Mouse (Mus musculus): Measurements from ENCODE around the gene Epha3.

Gene Epha3

GRCm38 (mm10) chr16:63782101-63782500, 81.9 kb downstream of the Epha3 start:
- DNase-seq, result no peak

DNA sequence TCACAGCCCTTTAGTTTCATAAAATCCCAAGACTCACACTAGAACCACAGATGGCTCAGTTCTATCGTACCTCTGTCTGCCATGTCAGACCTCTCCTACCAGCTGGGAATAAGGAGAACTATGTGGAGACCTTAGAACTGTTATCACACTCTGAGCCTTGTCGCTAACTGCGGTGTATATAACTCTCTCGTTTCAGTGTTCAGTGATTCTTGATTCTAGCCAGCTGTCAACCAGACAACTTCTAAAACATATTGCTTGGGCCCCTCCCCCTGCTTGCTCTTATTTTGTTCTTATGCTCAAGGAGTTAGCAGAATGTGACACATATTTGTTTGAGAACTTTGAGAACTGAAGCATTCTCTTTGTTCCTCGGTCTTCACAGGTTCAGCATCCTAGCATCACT, 83.8 kb downstream of the Epha3 start:
- peak; percentile 10 for DNase-seq

- no peak for DNase-seq
These were observed 86.2 kb downstream of the Epha3 start for GRCm38 (mm10) chr16:63777811-63778210.

DNA sequence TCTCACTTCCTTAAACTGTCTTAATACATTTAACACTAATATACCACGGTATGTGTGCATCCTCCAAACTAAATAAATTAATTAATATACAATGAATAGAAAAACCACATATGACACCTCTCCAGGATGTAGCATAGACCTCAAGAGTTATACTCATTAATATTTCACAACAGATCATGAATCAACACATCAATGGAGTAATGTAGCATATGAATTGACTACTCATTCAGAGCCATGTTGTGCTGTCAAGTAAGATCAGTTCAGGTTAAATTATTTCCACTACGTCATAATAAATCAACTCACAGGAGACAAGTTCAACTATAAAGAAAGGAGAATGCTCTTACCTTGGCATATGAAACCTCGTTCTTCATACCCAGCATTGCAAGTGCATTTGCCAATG, 91.4 kb downstream of the Epha3 start:
- DNase-seq, result no peak

DNA sequence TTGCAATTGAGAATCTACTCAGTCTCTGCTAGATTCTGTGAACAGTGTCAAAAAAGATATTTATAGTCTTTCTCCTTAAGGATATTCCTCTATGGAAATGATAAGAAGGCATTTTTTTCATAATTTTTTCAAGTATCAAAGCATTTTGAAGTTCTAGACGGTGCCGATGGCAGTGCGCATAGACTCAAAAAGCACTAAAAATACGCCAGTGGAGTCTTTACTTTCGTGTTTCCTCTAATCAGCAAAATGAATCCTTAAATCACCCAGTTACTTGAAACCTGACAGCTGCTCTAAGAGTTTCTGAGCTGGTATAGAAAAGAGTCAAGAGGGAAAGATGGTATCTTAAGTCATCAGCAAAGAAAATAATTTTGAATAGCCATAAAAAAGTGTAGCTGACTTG, 96.4 kb downstream of the Epha3 start:
- DNase-seq, result no peak

- DNase-seq, result no peak
These were observed 102.8 kb downstream of the Epha3 start for GRCm38 (mm10) chr16:63761177-63761576.

DNA sequence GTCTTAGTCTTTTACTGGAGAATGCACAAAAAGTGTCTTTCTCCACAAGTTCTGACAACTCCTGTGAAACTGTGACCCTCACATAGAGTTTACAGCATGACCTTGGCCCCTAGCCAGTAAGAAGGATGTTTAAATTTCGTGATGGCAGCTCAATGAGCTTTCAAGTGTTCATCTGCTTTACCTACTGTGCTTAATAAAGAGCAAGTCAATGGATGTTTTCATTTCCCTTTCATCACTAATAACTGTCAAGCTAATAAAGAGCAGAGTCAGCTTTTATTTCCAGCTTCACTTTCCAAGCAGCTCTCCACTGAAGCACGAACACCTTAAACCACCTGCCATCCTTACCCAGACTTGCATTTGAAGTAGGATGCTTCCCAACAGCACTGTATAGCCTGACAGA, 103.9 kb downstream of the Epha3 start:
- DNase-seq, result no peak

GRCm38 (mm10) chr16:63753052-63753451, 110.9 kb downstream of the Epha3 start:
- DNase-seq, result no peak

DNA sequence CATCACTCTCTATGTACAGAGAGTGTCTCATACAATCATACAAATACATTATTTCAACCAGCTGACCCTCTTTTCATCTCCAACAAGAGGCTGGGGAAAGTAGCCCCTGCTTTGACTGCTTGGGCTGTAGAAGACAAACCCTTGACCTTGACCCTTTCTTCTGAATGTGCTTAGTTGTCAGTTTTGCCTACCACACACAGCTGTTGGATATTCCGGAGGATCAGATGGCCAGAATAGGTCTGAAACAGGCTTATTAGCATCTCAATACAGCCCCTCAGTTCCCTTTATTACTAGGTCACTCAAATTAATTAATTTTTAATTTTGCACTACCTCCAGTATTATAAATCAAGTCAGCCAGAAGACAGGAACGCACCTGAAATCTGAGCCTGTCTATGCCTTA, 116.2 kb downstream of the Epha3 start:
- DNase-seq, result no peak

- no peak for DNase-seq
These were observed 118.5 kb downstream of the Epha3 start for GRCm38 (mm10) chr16:63745465-63745864.

DNA sequence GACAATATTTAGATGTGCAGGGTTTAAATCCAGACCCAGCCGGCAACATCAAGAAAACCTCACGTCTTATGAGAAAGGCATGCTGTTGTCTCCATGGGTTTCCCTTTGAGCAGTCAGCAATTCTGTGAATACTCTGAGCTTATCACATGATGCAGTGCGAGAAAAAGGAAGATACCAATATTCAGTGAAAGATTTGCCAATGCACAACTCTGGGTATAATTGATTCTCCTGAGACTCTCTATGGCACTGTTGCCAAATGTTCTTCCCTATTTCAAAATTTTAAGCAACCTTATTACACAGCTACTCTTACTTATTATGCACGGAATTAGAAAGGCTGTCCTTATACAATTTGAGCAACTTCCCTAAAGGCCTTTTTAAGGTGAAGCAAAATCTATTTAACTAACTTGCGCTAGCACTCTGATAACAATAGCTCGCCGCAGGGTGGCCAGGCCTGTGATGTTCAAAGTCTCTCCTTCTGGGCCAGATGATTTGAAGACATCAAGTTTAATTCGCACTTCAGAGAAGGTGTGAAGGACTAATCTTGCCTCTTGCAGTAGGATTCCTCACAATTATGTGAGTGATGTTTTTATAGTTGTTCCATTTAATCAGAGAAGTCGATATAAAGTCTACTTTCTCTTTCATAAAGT, 120.6 kb downstream of the Epha3 start:
- no peak for DNase-seq

DNA sequence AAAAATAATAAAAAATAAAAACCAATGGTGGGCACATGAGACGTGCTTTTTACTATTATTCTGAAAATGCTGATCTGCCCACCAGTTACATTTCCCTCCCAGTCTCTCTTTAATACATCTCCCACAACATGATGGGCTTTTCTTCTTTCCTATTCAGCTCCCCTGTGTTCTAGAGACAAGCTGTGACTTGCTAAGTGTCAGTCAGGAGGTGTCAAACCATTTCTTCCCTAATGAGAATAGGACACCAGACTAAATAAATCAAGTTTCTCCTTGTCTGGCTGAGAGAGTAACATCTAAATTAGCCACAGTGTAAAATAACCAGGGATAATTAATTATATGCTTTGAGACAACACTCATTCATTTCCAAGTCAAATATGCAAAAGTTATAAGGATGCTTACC, 144.7 kb downstream of the Epha3 start:
- no peak for DNase-seq

- no peak for DNase-seq
These were observed 146.7 kb downstream of the Epha3 start for GRCm38 (mm10) chr16:63717317-63717716.

GRCm38 (mm10) chr16:63706912-63707868, 156.8 kb downstream of the Epha3 start:
- DNase-seq, result no peak

GRCm38 (mm10) chr16:63689371-63689770, 174.6 kb downstream of the Epha3 start:
- no peak for DNase-seq

GRCm38 (mm10) chr16:63684211-63684610, 179.8 kb downstream of the Epha3 start:
- no peak for DNase-seq

GRCm38 (mm10) chr16:63674426-63674825, 189.5 kb downstream of the Epha3 start:
- no peak for DNase-seq

- DNase-seq, result peak; percentile 4
These were observed 190.6 kb downstream of the Epha3 start for GRCm38 (mm10) chr16:63673236-63673840.

GRCm38 (mm10) chr16:63665897-63666464, 198.0 kb downstream of the Epha3 start:
- DNase-seq, result no peak

- DNase-seq, result no peak
These were observed 205.5 kb downstream of the Epha3 start for GRCm38 (mm10) chr16:63658302-63658974.

- peak; percentile 4 for DNase-seq
These were observed 206.2 kb downstream of the Epha3 start for GRCm38 (mm10) chr16:63657743-63658142.

DNA sequence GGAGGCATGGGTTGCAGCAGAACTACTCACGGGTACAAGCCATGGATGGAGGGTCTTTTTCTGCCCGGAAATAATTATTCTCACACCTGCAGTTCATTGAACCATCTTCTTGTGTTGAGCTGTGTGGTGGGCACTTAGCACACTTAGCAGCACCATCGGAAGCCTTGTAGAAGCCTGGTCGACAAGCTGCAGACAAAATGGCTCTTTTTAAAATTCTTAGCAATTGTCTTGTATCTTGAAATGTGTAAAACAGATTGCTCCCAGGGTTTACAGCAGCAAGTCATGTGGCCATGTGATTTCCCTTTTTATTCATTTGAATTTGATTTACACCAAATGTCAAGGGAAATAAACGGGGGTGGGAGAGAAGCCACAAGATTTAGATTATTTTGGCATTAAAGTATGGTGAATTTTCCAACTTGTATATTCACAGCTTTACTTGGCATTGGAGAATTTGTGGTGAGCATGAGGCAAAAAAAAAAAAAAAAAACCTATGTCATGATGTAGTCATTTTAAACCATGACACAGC, 210.5 kb downstream of the Epha3 start:
- DNase-seq, result no peak

DNA sequence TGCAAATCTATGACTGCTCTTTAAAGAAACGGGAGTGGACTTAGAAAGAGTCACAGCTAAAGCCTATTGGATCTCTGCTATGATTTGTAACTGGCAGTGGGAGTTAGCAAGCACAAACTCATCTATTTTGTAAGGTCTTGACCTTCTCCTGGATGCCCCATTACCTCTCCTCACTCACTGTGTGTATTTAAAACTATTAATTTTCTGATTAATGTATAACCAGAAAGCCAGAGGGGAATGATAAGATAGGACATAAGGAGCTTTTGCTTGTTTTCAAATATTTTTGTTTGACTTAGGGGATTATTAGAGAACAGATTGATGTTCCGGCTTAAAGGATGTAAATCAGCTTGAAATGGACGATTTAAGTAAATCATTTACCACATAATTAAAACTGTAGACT, 213.2 kb downstream of the Epha3 start:
- DNase-seq, result no peak
